Mouse (Mus musculus): ENCODE results near the gene Gmcl1.

- TF ChIP-seq CTCF (IDR thresholded peaks at IDR 0.05; ENCODE audit: borderline replicate concordance, extremely low read depth, insufficient read depth, insufficient read length) (no peak), POLR2A (IDR thresholded peaks at IDR 0.05; ENCODE audit: borderline replicate concordance, extremely low read depth, insufficient read depth, insufficient read length, poor library complexity, severe bottlenecking) (no peak)
Observed at GRCm38 (mm10) chr6:86777181-86777580, 44.0 kb upstream of the Gmcl1 start.

Data from brain, embryonic 14.5 days (tissue).